Mouse (Mus musculus) embryonic fibroblast, embryonic 13.5 days (primary cell): ENCODE results near the gene Slco4a1. TPM values are rescaled to one million over a fixed set of nuclear protein-coding genes. Genes with fewer than 3 reads are reported as not detected.

Experiments
- H3K27ac ChIP-seq: 2 replicates; pipeline ENCODE4 v1.5.1; 2012; ENCODE audit warnings: low read length, control low read depth, inconsistent platforms; ENCODE audit not compliant: insufficient read depth
- H3K4me1 ChIP-seq: 2 replicates; pipeline ENCODE4 v1.6.1; 2011; ENCODE audit warnings: low read length; ENCODE audit not compliant: control insufficient read depth, insufficient read depth
- H3K4me3 ChIP-seq: 2 replicates; pipeline ENCODE4 v1.5.1; 2011; ENCODE audit warnings: mild to moderate bottlenecking, control low read depth, low read length; ENCODE audit not compliant: insufficient read depth
- CTCF ChIP-seq: IDR thresholded peaks from 2 replicates; pipeline ENCODE4 v1.5.1; 2011; ENCODE audit warnings: mild to moderate bottlenecking, control low read depth, low read length, moderate library complexity, borderline replicate concordance; ENCODE audit not compliant: insufficient read depth
- POLR2A ChIP-seq: IDR thresholded peaks from 2 replicates; pipeline ENCODE4 v1.6.1; 2011; ENCODE audit warnings: low read depth, mild to moderate bottlenecking, control low read depth, low read length, moderate library complexity
- polyA plus RNA-seq: library from polyadenylated mRNA; stranded (reverse); fragments of >200 nt; gene quantifications from 2 replicates; pipeline ENCODE4 v1.2.4, GENCODE M21; 2011; ENCODE audit warnings: low read depth; ENCODE audit not compliant: missing spikeins, insufficient read length

Gene Slco4a1
- polyA plus RNA-seq, 1 experiment = 4.2 TPM

- Histone ChIP-seq H3K27ac (no peak overlapping the region), H3K4me3 (no peak overlapping the region), H3K4me1 (no peaks in the 10 kb centered on the region)
- no peak for TF ChIP-seq POLR2A
- no peak for TF ChIP-seq CTCF
Measured at GRCm38 (mm10) chr2:180430648-180431047, 25.4 kb upstream of the Slco4a1 start.

- Histone ChIP-seq H3K4me1 (no peaks in the 10 kb centered on the region), H3K27ac (no peak overlapping the region), H3K4me3 (no peak overlapping the region)
- TF ChIP-seq CTCF (peak; percentile 72), POLR2A (no peak)
Measured at GRCm38 (mm10) chr2:180432042-180432668, 23.9 kb upstream of the Slco4a1 start.

DNA sequence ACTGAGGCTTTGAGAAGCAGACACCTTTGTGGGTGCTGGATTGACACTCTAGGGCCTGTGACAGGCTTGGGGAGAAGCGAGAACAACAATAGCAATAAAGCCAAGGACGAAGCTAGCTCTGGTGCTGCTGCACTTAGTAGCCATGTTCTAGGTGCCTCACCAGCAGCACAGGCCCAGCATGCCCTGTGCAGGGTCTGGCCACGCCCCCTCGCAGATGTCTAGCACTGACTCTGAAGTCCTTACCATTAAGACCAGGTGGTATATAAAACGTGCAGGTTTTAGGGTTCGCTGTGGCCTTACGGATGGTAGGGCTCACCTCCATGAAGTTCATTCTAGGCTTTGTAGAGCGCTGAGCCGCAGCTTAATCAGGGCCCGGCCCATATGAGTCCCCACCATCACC, 23.3 kb upstream of the Slco4a1 start:
- peaks cover 3% of the 10 kb centered on the region for H3K4me1 ChIP-seq

GRCm38 (mm10) chr2:180433350-180433749, 22.7 kb upstream of the Slco4a1 start:
- TF ChIP-seq CTCF = no peak
- no peak for TF ChIP-seq POLR2A
- no peak overlapping the region for H3K27ac ChIP-seq
- H3K4me1 ChIP-seq = peaks cover 3% of the 10 kb centered on the region
- no peak overlapping the region for H3K4me3 ChIP-seq

More for the DNA sequence above, 23.3 kb upstream of the Slco4a1 start:
- Histone ChIP-seq H3K27ac (no peak overlapping the region), H3K4me3 (no peak overlapping the region)
- TF ChIP-seq CTCF = no peak
- no peak for TF ChIP-seq POLR2A

GRCm38 (mm10) chr2:180435341-180435926, 20.6 kb upstream of the Slco4a1 start:
- Histone ChIP-seq H3K4me1 (peaks cover 3% of the 10 kb centered on the region), H3K27ac (no peak overlapping the region), H3K4me3 (no peak overlapping the region)
- no peak for TF ChIP-seq CTCF
- TF ChIP-seq POLR2A = no peak

- peaks cover 3% of the 10 kb centered on the region for H3K4me1 ChIP-seq
- no peak overlapping the region for H3K4me3 ChIP-seq
- TF ChIP-seq POLR2A (no peak), CTCF (no peak)
- H3K27ac ChIP-seq = no peak overlapping the region
Measured at GRCm38 (mm10) chr2:180437149-180437864, 18.7 kb upstream of the Slco4a1 start.

GRCm38 (mm10) chr2:180439791-180440190, 16.3 kb upstream of the Slco4a1 start:
- Histone ChIP-seq H3K4me1 (peaks cover 13% of the 10 kb centered on the region), H3K27ac (no peak overlapping the region), H3K4me3 (no peak overlapping the region)
- TF ChIP-seq CTCF = no peak

- no peak for TF ChIP-seq POLR2A
- TF ChIP-seq CTCF = no peak
- H3K27ac ChIP-seq = no peak overlapping the region
- peaks cover 13% of the 10 kb centered on the region for H3K4me1 ChIP-seq
- H3K4me3 ChIP-seq = no peak overlapping the region
Measured at GRCm38 (mm10) chr2:180440596-180441332, 15.3 kb upstream of the Slco4a1 start.

DNA sequence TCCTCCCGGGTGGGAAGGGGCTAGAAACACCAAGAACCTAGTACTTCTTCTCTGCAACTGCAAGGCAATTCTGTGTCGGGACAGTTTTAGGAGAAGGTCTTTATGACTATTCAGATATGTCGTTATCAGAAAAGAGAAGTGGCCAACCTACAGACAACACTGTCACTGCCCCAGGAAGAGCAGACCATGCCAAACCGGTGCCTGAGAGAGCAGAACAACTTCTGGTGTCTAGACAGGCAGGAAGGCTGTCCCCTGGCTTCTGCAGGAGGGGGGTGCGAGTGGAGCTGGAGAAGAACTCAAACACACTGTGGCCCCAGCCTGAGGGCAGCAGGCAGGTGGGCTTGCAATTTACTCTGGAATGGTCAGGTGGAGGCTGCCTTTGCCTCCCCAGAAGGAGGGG, 14.0 kb upstream of the Slco4a1 start:
- Histone ChIP-seq H3K4me3 (no peak overlapping the region), H3K4me1 (peaks cover 13% of the 10 kb centered on the region), H3K27ac (no peak overlapping the region)
- TF ChIP-seq POLR2A (no peak), CTCF (no peak)

DNA sequence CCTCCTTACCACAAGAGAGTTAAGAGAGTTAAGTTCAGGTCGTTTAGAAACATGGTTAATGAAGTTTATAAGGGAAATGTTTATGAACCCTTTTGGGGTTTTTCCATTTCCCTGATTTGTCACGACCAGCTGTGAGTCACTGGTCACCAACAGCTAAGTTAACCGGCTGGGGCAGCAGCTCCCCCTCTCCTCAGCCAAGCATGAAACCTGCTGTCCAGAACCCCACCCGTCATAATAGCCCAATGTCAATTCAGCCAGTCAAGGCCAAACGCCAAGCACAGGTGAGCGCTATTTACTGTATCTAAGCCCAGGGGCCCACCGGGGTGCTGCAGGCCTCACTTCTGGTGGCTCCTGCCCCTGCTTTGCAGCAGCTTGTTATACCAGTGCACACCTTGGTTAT, 12.2 kb upstream of the Slco4a1 start:
- TF ChIP-seq POLR2A (no peak), CTCF (no peak)

More for the DNA sequence above, 12.2 kb upstream of the Slco4a1 start:
- no peak overlapping the region for H3K4me3 ChIP-seq
- peaks cover 10% of the 10 kb centered on the region for H3K4me1 ChIP-seq
- peak overlapping the region; percentile 90 for H3K27ac ChIP-seq
